Mouse (Mus musculus): Measurements from ENCODE around the gene Dlgap4. TPM values are rescaled to one million over a fixed set of nuclear protein-coding genes. Genes with fewer than 3 reads are reported as not detected.

The Dlgap4 gene
- polyA plus RNA-seq, 1 experiment: 175 TPM

DNA sequence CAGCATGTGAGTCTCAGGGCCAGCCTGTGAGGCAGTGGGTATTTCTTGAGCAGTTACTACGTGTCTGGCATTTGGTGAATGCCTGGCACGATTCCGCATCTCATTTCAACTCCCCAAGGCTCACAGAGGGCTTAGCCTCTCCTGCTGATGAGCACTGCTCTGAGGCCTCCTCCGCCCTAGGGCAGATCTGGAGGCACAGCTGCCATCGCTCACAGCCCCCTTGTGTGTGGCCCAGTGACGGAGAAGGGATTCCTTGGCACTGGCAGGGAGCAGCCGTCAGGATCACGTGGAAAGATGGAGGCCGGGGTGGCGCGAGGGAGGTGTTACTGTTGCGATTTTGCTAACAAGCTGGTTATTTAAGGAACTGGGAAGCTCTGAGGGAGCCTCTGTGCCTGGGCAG, 52.7 kb downstream of the Dlgap4 start:
- Histone ChIP-seq H3K4me3 (ENCODE audit: control insufficient read depth, low read depth, low read length) (peak overlapping the region; percentile 61), H3K27ac (ENCODE audit: control insufficient read depth, insufficient read depth, low read depth, low read length) (no peak overlapping the region)
- TF ChIP-seq POLR2A (IDR thresholded peaks at IDR 0.05; ENCODE audit: control insufficient read depth, low read depth, low read length) (no peak), CTCF (IDR thresholded peaks at IDR 0.05; ENCODE audit: control insufficient read depth, insufficient read depth, insufficient replicate concordance, low read depth, low read length) (no peak)

DNA sequence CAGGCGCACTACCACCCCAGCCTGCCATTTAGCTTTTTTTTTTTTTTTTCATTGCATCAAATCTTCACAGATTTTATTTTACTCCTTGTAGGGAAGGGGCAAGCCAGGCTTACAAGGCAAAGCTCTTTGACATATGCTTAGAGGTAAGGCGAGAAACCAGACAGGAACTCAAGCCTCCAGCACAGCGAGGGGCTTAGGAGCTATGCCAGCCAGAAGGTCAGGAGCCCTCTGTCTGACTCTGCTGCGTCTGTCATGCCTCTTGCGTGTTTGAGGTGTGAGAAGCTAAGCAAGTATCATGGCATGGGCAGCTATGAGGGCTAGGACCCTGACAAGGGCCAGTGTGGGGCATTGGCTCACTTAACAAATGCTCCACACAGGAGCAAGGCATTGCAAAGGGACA, 53.8 kb downstream of the Dlgap4 start:
- Histone ChIP-seq H3K27me3 (ENCODE audit: control insufficient read depth, insufficient read depth, low read length) (no peaks in the 10 kb centered on the region), H3K27ac (ENCODE audit: control insufficient read depth, insufficient read depth, low read depth, low read length) (no peak overlapping the region), H3K4me1 (ENCODE audit: control insufficient read depth, insufficient read depth, low read length) (peaks cover 5% of the 10 kb centered on the region), H3K4me3 (ENCODE audit: control insufficient read depth, low read depth, low read length) (no peak overlapping the region), H3K36me3 (ENCODE audit: control insufficient read depth, insufficient read depth, low read length) (no peaks in the 10 kb centered on the region)
- TF ChIP-seq POLR2A (IDR thresholded peaks at IDR 0.05; ENCODE audit: control insufficient read depth, low read depth, low read length) (no peak), CTCF (IDR thresholded peaks at IDR 0.05; ENCODE audit: control insufficient read depth, insufficient read depth, insufficient replicate concordance, low read depth, low read length) (no peak)

More for the DNA sequence above, 52.7 kb downstream of the Dlgap4 start:
- Histone ChIP-seq H3K36me3 (ENCODE audit: control insufficient read depth, insufficient read depth, low read length) (no peaks in the 10 kb centered on the region), H3K4me1 (ENCODE audit: control insufficient read depth, insufficient read depth, low read length) (peaks cover 5% of the 10 kb centered on the region), H3K27me3 (ENCODE audit: control insufficient read depth, insufficient read depth, low read length) (no peaks in the 10 kb centered on the region)

DNA sequence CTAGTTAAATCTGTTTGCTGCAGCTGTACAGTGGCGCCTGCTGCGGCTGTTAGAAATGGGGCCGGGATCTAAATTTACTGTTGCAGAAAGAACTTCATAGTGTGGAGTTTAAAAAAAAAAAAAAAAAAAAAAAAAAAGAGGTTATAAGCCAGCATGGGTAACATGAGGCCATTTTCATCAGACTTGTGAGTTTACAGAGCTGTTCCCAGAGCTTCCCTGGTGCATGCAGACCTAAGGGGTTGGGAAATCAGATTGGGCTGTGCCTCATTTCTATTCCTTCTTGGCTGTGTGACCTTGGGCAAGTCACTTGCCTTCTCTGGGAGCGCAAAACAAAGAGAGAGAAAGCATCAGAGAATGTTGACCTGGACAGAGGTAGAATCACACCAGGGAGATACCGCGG, 55.1 kb downstream of the Dlgap4 start:
- Histone ChIP-seq H3K4me3 (ENCODE audit: control insufficient read depth, low read depth, low read length) (no peak overlapping the region), H3K36me3 (ENCODE audit: control insufficient read depth, insufficient read depth, low read length) (no peaks in the 10 kb centered on the region), H3K27ac (ENCODE audit: control insufficient read depth, insufficient read depth, low read depth, low read length) (no peak overlapping the region), H3K4me1 (ENCODE audit: control insufficient read depth, insufficient read depth, low read length) (peaks cover 5% of the 10 kb centered on the region), H3K27me3 (ENCODE audit: control insufficient read depth, insufficient read depth, low read length) (no peaks in the 10 kb centered on the region)
- no peak for TF ChIP-seq CTCF (IDR thresholded peaks at IDR 0.05; ENCODE audit: control insufficient read depth, insufficient read depth, insufficient replicate concordance, low read depth, low read length)
- no peak for TF ChIP-seq POLR2A (IDR thresholded peaks at IDR 0.05; ENCODE audit: control insufficient read depth, low read depth, low read length)

DNA sequence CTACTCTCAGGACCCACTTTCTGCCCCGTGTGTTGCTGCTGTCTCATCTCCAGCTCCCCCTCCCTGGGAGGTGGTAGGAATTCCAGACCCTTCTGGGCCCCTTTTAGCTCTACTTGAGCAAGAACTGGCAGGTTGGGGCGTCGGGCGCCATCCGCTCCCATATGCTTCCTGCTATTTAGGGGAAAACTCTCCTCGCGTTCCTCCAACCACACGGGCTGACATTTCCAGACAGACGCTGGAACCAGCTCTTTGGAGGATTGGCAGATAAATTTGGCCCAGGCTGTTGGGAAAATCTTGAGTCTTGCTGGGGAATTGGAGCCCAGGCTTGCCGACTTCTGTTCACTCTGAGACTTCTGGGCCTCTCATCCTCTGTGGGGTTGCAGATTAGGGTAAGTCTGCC, 59.8 kb downstream of the Dlgap4 start:
- no peaks in the 10 kb centered on the region for H3K4me1 ChIP-seq (ENCODE audit: control insufficient read depth, insufficient read depth, low read length)
- no peak overlapping the region for H3K27ac ChIP-seq (ENCODE audit: control insufficient read depth, insufficient read depth, low read depth, low read length)
- H3K36me3 ChIP-seq (ENCODE audit: control insufficient read depth, insufficient read depth, low read length): no peaks in the 10 kb centered on the region
- TF ChIP-seq CTCF (IDR thresholded peaks at IDR 0.05; ENCODE audit: control insufficient read depth, insufficient read depth, insufficient replicate concordance, low read depth, low read length): no peak
- TF ChIP-seq POLR2A (IDR thresholded peaks at IDR 0.05; ENCODE audit: control insufficient read depth, low read depth, low read length): no peak
- H3K4me3 ChIP-seq (ENCODE audit: control insufficient read depth, low read depth, low read length): no peak overlapping the region
- H3K27me3 ChIP-seq (ENCODE audit: control insufficient read depth, insufficient read depth, low read length): no peaks in the 10 kb centered on the region

DNA sequence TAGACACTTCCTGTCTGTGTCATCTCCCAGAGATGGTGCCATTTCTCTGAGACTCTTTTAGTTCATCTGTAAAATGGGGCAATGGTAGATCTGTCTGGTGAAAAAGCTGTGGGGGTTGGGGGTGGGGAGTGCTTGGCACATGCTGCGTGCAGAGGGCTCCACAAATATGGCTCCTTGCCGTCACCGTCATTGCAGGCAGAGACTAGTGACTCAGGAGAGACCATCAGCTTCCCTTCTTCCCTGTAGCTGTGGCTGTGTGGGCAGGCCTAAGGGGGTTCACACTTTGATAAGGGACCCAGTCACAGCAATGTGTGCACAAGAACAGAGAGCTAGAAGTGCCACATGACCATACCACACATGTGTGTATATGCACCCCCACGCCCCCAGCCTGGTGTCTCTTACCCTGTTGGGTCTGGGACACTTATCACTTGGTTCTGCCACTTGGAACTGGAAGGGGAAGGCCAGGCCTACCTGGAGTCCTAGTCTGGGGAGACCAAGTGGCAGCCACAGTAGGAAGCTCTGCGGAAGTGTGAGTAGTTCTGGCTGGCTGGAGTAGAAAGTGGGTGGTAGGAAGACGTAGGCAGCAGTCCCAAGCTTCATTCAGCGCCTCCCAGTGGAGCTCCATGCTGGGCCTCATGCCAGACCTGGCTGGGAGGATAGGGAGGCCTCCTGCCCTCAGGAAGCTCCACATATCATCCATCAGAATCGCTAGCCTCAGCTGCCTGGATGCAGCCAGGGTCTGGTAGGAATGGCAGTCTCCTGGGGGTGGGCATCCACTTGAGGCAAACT, 60.6 kb downstream of the Dlgap4 start:
- Histone ChIP-seq H3K27ac (ENCODE audit: control insufficient read depth, insufficient read depth, low read depth, low read length) (no peak overlapping the region), H3K27me3 (ENCODE audit: control insufficient read depth, insufficient read depth, low read length) (no peaks in the 10 kb centered on the region), H3K4me1 (ENCODE audit: control insufficient read depth, insufficient read depth, low read length) (no peaks in the 10 kb centered on the region), H3K4me3 (ENCODE audit: control insufficient read depth, low read depth, low read length) (no peak overlapping the region), H3K36me3 (ENCODE audit: control insufficient read depth, insufficient read depth, low read length) (no peaks in the 10 kb centered on the region)
- no peak for TF ChIP-seq POLR2A (IDR thresholded peaks at IDR 0.05; ENCODE audit: control insufficient read depth, low read depth, low read length)
- TF ChIP-seq CTCF (IDR thresholded peaks at IDR 0.05; ENCODE audit: control insufficient read depth, insufficient read depth, insufficient replicate concordance, low read depth, low read length): no peak

DNA sequence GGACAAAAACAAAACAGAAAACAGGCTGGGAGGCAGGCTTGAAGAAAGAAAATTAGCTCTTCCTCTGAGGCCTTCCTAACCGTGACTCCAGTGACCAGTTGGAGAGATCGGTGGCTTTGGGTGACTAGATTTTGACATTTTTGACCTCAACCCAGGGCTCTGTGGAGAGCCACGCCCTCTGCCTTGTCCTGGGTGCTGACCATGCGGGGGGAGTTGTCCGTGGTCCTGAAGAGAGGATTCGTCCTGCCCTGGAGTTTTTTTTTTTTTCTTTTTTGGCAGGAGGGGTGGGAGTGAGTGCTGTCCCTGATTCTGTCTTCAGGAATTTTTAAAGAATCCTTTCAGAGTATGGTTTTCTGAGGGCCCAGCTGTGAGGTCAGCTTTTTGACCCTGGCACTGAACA, 63.4 kb downstream of the Dlgap4 start:
- H3K27ac ChIP-seq (ENCODE audit: control insufficient read depth, insufficient read depth, low read depth, low read length): no peak overlapping the region
- no peaks in the 10 kb centered on the region for H3K4me1 ChIP-seq (ENCODE audit: control insufficient read depth, insufficient read depth, low read length)
- H3K36me3 ChIP-seq (ENCODE audit: control insufficient read depth, insufficient read depth, low read length): no peaks in the 10 kb centered on the region
- no peak overlapping the region for H3K4me3 ChIP-seq (ENCODE audit: control insufficient read depth, low read depth, low read length)
- no peaks in the 10 kb centered on the region for H3K27me3 ChIP-seq (ENCODE audit: control insufficient read depth, insufficient read depth, low read length)
- no peak for TF ChIP-seq POLR2A (IDR thresholded peaks at IDR 0.05; ENCODE audit: control insufficient read depth, low read depth, low read length)
- no peak for TF ChIP-seq CTCF (IDR thresholded peaks at IDR 0.05; ENCODE audit: control insufficient read depth, insufficient read depth, insufficient replicate concordance, low read depth, low read length)

DNA sequence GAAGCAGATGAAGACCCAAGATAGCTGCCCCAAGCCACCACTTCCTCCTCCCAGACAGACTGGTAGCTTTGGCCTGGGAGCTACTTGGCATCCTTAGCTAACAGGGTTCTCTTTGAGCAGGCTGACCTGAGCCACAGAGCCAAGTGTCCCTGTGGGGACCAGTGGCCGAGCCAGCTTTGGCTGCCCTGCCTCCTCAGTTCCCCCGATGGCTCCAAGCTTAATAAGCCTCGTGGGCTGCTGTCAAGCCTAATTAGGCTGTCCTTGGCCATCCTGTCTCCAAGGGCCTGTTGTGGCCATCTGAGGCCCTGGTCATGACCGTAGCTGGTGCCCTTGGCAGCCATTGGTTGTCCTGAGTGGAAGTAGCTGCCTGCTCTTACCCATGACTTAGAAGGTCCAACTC, 64.6 kb downstream of the Dlgap4 start:
- TF ChIP-seq POLR2A (IDR thresholded peaks at IDR 0.05; ENCODE audit: control insufficient read depth, low read depth, low read length) (no peak), CTCF (IDR thresholded peaks at IDR 0.05; ENCODE audit: control insufficient read depth, insufficient read depth, insufficient replicate concordance, low read depth, low read length) (no peak)

More for the DNA sequence above, 64.6 kb downstream of the Dlgap4 start:
- Histone ChIP-seq H3K27ac (ENCODE audit: control insufficient read depth, insufficient read depth, low read depth, low read length) (no peak overlapping the region), H3K4me1 (ENCODE audit: control insufficient read depth, insufficient read depth, low read length) (peaks cover 2% of the 10 kb centered on the region; the same call in 1 of the 2 replicates), H3K4me3 (ENCODE audit: control insufficient read depth, low read depth, low read length) (no peak overlapping the region), H3K27me3 (ENCODE audit: control insufficient read depth, insufficient read depth, low read length) (no peaks in the 10 kb centered on the region), H3K36me3 (ENCODE audit: control insufficient read depth, insufficient read depth, low read length) (no peaks in the 10 kb centered on the region)

Data from testis, adult 2 months (tissue).